Mouse (Mus musculus): ENCODE measurements around the gene Asb8. TPM values are rescaled to one million over a fixed set of nuclear protein-coding genes. Genes with fewer than 3 reads are reported as not detected.

Asb8 gene
- 28.2 and 33.5 TPM in 2 replicates for polyA plus RNA-seq (2012; ENCODE audit: insufficient read depth, insufficient read length, missing spikeins)

- no peaks in the 10 kb centered on the region for H3K4me1 ChIP-seq (ENCODE audit: control insufficient read depth, insufficient read depth, low read length)
- H3K27ac ChIP-seq (ENCODE audit: insufficient read depth, low read depth, low read length): no peak within 1 kb of the TSS
- TF ChIP-seq CTCF (IDR thresholded peaks at IDR 0.05; ENCODE audit: low read depth, low read length) (no peak), POLR2A (IDR thresholded peaks at IDR 0.05; ENCODE audit: borderline replicate concordance, low read depth, low read length) (no peak)
Observed at GRCm38 (mm10) chr15:98165525-98165924, at the start of gene Asb8. Asb8 (minus strand) TSS chr15:98165625.

GRCm38 (mm10) chr15:98214130-98214529 lies 48.7 kb upstream of the Asb8 start:
- Histone ChIP-seq H3K4me1 (ENCODE audit: control insufficient read depth, insufficient read depth, low read length) (peaks cover 4% of the 10 kb centered on the region; the same call in 1 of the 2 replicates), H3K4me3 (ENCODE audit: insufficient read depth, low read length) (no peak overlapping the region), H3K27ac (ENCODE audit: insufficient read depth, low read depth, low read length) (no peak overlapping the region)
- TF ChIP-seq CTCF (IDR thresholded peaks at IDR 0.05; ENCODE audit: low read depth, low read length) (no peak), POLR2A (IDR thresholded peaks at IDR 0.05; ENCODE audit: borderline replicate concordance, low read depth, low read length) (no peak)

More at GRCm38 (mm10) chr15:98165525-98165924, at the start of gene Asb8:
- no peak within 1 kb of the TSS for H3K4me3 ChIP-seq (ENCODE audit: insufficient read depth, low read length)

- Histone ChIP-seq H3K4me1 (ENCODE audit: control insufficient read depth, insufficient read depth, low read length) (peaks cover 4% of the 10 kb centered on the region; the same call in 1 of the 2 replicates), H3K4me3 (ENCODE audit: insufficient read depth, low read length) (no peak overlapping the region), H3K27ac (ENCODE audit: insufficient read depth, low read depth, low read length) (no peak overlapping the region)
- TF ChIP-seq CTCF (IDR thresholded peaks at IDR 0.05; ENCODE audit: low read depth, low read length) (no peak), POLR2A (IDR thresholded peaks at IDR 0.05; ENCODE audit: borderline replicate concordance, low read depth, low read length) (no peak)
Observed at GRCm38 (mm10) chr15:98213336-98213870, 48.0 kb upstream of the Asb8 start.

GRCm38 (mm10) chr15:98209676-98210075 lies 44.3 kb upstream of the Asb8 start:
- Histone ChIP-seq H3K27ac (ENCODE audit: insufficient read depth, low read depth, low read length) (no peak overlapping the region), H3K4me1 (ENCODE audit: control insufficient read depth, insufficient read depth, low read length) (peaks cover 4% of the 10 kb centered on the region; the same call in 1 of the 2 replicates), H3K4me3 (ENCODE audit: insufficient read depth, low read length) (no peak overlapping the region)
- TF ChIP-seq CTCF (IDR thresholded peaks at IDR 0.05; ENCODE audit: low read depth, low read length): no peak
- no peak for TF ChIP-seq POLR2A (IDR thresholded peaks at IDR 0.05; ENCODE audit: borderline replicate concordance, low read depth, low read length)

- TF ChIP-seq POLR2A (IDR thresholded peaks at IDR 0.05; ENCODE audit: borderline replicate concordance, low read depth, low read length): no peak
- no peak for TF ChIP-seq CTCF (IDR thresholded peaks at IDR 0.05; ENCODE audit: low read depth, low read length)
- H3K27ac ChIP-seq (ENCODE audit: insufficient read depth, low read depth, low read length): no peak within 1 kb of the TSS
- no peaks in the 10 kb centered on the region for H3K4me1 ChIP-seq (ENCODE audit: control insufficient read depth, insufficient read depth, low read length)
- H3K4me3 ChIP-seq (ENCODE audit: insufficient read depth, low read length): no peak within 1 kb of the TSS
Observed at GRCm38 (mm10) chr15:98195442-98195841, 30.0 kb upstream of the Asb8 start, which contains the start of gene Olfr288. Olfr288 (minus strand) TSS chr15:98195542.

- no peak for TF ChIP-seq CTCF (IDR thresholded peaks at IDR 0.05; ENCODE audit: low read depth, low read length)
- no peak for TF ChIP-seq POLR2A (IDR thresholded peaks at IDR 0.05; ENCODE audit: borderline replicate concordance, low read depth, low read length)
Observed at GRCm38 (mm10) chr15:98184456-98184855, 19.0 kb upstream of the Asb8 start.

GRCm38 (mm10) chr15:98181856-98182570 lies 16.6 kb upstream of the Asb8 start:
- H3K4me3 ChIP-seq (ENCODE audit: insufficient read depth, low read length): no peak overlapping the region
- TF ChIP-seq POLR2A (IDR thresholded peaks at IDR 0.05; ENCODE audit: borderline replicate concordance, low read depth, low read length): no peak
- TF ChIP-seq CTCF (IDR thresholded peaks at IDR 0.05; ENCODE audit: low read depth, low read length): no peak

More at GRCm38 (mm10) chr15:98184456-98184855, 19.0 kb upstream of the Asb8 start:
- Histone ChIP-seq H3K27ac (ENCODE audit: insufficient read depth, low read depth, low read length) (no peak overlapping the region), H3K4me1 (ENCODE audit: control insufficient read depth, insufficient read depth, low read length) (peaks cover 4% of the 10 kb centered on the region; the same call in 1 of the 2 replicates), H3K4me3 (ENCODE audit: insufficient read depth, low read length) (no peak overlapping the region)

GRCm38 (mm10) chr15:98181132-98181711 lies 15.8 kb upstream of the Asb8 start:
- H3K4me3 ChIP-seq (ENCODE audit: insufficient read depth, low read length): peak overlapping the region; percentile 75
- TF ChIP-seq CTCF (IDR thresholded peaks at IDR 0.05; ENCODE audit: low read depth, low read length) (peak; percentile 45), POLR2A (IDR thresholded peaks at IDR 0.05; ENCODE audit: borderline replicate concordance, low read depth, low read length) (no peak)
- H3K27ac ChIP-seq (ENCODE audit: insufficient read depth, low read depth, low read length): no peak overlapping the region
- H3K4me1 ChIP-seq (ENCODE audit: control insufficient read depth, insufficient read depth, low read length): peaks cover 4% of the 10 kb centered on the region; the same call in 1 of the 2 replicates

More at GRCm38 (mm10) chr15:98181856-98182570, 16.6 kb upstream of the Asb8 start:
- Histone ChIP-seq H3K27ac (ENCODE audit: insufficient read depth, low read depth, low read length) (no peak overlapping the region), H3K4me1 (ENCODE audit: control insufficient read depth, insufficient read depth, low read length) (peaks cover 4% of the 10 kb centered on the region; the same call in 1 of the 2 replicates)

GRCm38 (mm10) chr15:98180567-98181131 lies 15.2 kb upstream of the Asb8 start:
- H3K27ac ChIP-seq (ENCODE audit: insufficient read depth, low read depth, low read length): no peak overlapping the region

More at GRCm38 (mm10) chr15:98180567-98181131, 15.2 kb upstream of the Asb8 start:
- no peak for TF ChIP-seq CTCF (IDR thresholded peaks at IDR 0.05; ENCODE audit: low read depth, low read length)
- TF ChIP-seq POLR2A (IDR thresholded peaks at IDR 0.05; ENCODE audit: borderline replicate concordance, low read depth, low read length): no peak
- Histone ChIP-seq H3K4me1 (ENCODE audit: control insufficient read depth, insufficient read depth, low read length) (peaks cover 4% of the 10 kb centered on the region; the same call in 1 of the 2 replicates), H3K4me3 (ENCODE audit: insufficient read depth, low read length) (peak overlapping the region; percentile 75)
